Mouse (Mus musculus) gastrocnemius, adult 8-10 months (tissue): ENCODE measurements around the gene Dctn3. TPM values are rescaled to one million over a fixed set of nuclear protein-coding genes. Genes with fewer than 3 reads are reported as not detected.
A peak's percentile ranks its signal among the peaks of the same experiment; 100 is the strongest.
"Not testable (repeated sequence)": the region's sequence is repeated elsewhere in the genome, so short reads cannot be mapped to it uniquely, and the experiment has no call there.

Experiments used
- DNase-seq, 2 experiments: peaks; one replicate each; pipeline ENCODE4 v3.0.0; 2022; ENCODE audit warnings: low spot score in 2 of 2
- total RNA-seq, 4 experiments: library from RNA; stranded (reverse); gene quantifications; 2 replicates each; pipeline ENCODE4 v1.2.4; 2022

The Dctn3 gene
- total RNA-seq, 4 experiments from 2014 or later = 39.1 to 50.9 (median 40.7) TPM

GRCm38 (mm10) chr4:41738256-41738603 lies 15.3 kb upstream of the Dctn3 start:
- DNase-seq = no peak

- DNase-seq = peak in 1 of 2 experiments; percentile 61
Measured at GRCm38 (mm10) chr4:41737602-41738255, 14.8 kb upstream of the Dctn3 start.

- no peak for DNase-seq
Measured at GRCm38 (mm10) chr4:41731052-41731765, 8.2 kb upstream of the Dctn3 start, which contains the start of gene Arid3c. Arid3c (minus strand) TSS chr4:41731142.

- DNase-seq = no peak
Measured at GRCm38 (mm10) chr4:41726826-41727621, 4.1 kb upstream of the Dctn3 start.

GRCm38 (mm10) chr4:41716834-41717233 lies 6.1 kb downstream of the Dctn3 start:
- no peak for DNase-seq

GRCm38 (mm10) chr4:41715596-41715995 lies 7.4 kb downstream of the Dctn3 start:
- DNase-seq = no peak

GRCm38 (mm10) chr4:41715082-41715481 lies 7.9 kb downstream of the Dctn3 start:
- no peak for DNase-seq

- peak in 1 of 2 experiments; percentile 58 for DNase-seq
Measured at GRCm38 (mm10) chr4:41714276-41714675, 8.7 kb downstream of the Dctn3 start.

GRCm38 (mm10) chr4:41713197-41714067 lies 9.5 kb downstream of the Dctn3 start, which contains the start of gene Rpp25l:
Rpp25l (minus strand) TSS chr4:41713534.
- DNase-seq = peak; percentile 72 to 79

- peak; percentile 45 to 58 for DNase-seq
Measured at GRCm38 (mm10) chr4:41712421-41713196, 10.4 kb downstream of the Dctn3 start.

GRCm38 (mm10) chr4:41711705-41712375 lies 11.1 kb downstream of the Dctn3 start:
- DNase-seq = no peak

- DNase-seq = no peak
Measured at GRCm38 (mm10) chr4:41710229-41710628, 12.7 kb downstream of the Dctn3 start.

GRCm38 (mm10) chr4:41708192-41708745 lies 14.7 kb downstream of the Dctn3 start:
- no peak for DNase-seq

GRCm38 (mm10) chr4:41707011-41707535 lies 15.9 kb downstream of the Dctn3 start:
- DNase-seq = peak; percentile 49 to 58

- peak in 1 of 2 experiments; percentile 52 for DNase-seq
Measured at GRCm38 (mm10) chr4:41705922-41706754, 16.8 kb downstream of the Dctn3 start.

- DNase-seq = no peak
Measured at GRCm38 (mm10) chr4:41704651-41705050, 18.3 kb downstream of the Dctn3 start.

GRCm38 (mm10) chr4:41702226-41702625 lies 20.7 kb downstream of the Dctn3 start:
- DNase-seq = not testable (repeated sequence)

- peak in 1 of 2 experiments; percentile 51 for DNase-seq
Measured at GRCm38 (mm10) chr4:41700224-41700623, 22.7 kb downstream of the Dctn3 start.
